Mouse (Mus musculus) kidney, embryonic 15.5 days (tissue): Measurements from ENCODE around the gene Ccdc194. TPM values are rescaled to one million over a fixed set of nuclear protein-coding genes. Genes with fewer than 3 reads are reported as not detected.

Experiments used
- ATAC-seq: fragments of 200-750 bp; cut with Nextera tagmentation; replicated peaks from 2 replicates; pipeline ENCODE4 v1.8.0; 2017; ENCODE audit warnings: moderate TSS enrichment; ENCODE audit not compliant: low FRiP score
- H3K27ac ChIP-seq: fragments of 300-500 bp; sonication (generic); 2 replicates; pipeline ENCODE4 v1.5.1; 2015; ENCODE audit warnings: mild to moderate bottlenecking, inconsistent platforms
- H3K27me3 ChIP-seq: fragments of 300-500 bp; sonication (generic); 2 replicates; pipeline ENCODE4 v1.6.1; 2015; ENCODE audit warnings: inconsistent platforms
- H3K36me3 ChIP-seq: fragments of 300-500 bp; sonication (generic); 2 replicates; pipeline ENCODE4 v1.6.1; 2015; ENCODE audit warnings: inconsistent platforms
- H3K4me1 ChIP-seq: fragments of 300-500 bp; sonication (generic); 2 replicates; pipeline ENCODE4 v1.6.1; 2015; ENCODE audit warnings: inconsistent platforms
- H3K4me2 ChIP-seq: fragments of 300-500 bp; sonication (generic); 2 replicates; pipeline ENCODE4 v1.6.1; 2015; ENCODE audit warnings: moderate library complexity, mild to moderate bottlenecking, inconsistent platforms
- H3K4me3 ChIP-seq: fragments of 300-500 bp; sonication (generic); replicated peaks from 2 replicates; pipeline ENCODE4 v1.5.1; 2015; ENCODE audit warnings: mild to moderate bottlenecking, inconsistent platforms
- H3K9ac ChIP-seq: fragments of 300-500 bp; sonication (generic); 2 replicates; pipeline ENCODE4 v1.6.1; 2015; ENCODE audit warnings: mild to moderate bottlenecking, inconsistent platforms
- H3K9me3 ChIP-seq: fragments of 300-500 bp; sonication (generic); replicated peaks from 2 replicates; pipeline ENCODE4 v1.6.1; 2016; ENCODE audit warnings: inconsistent platforms
- WGBS: fragments of 180-500 bp; shearing (Covaris S2); methylation state at CpG from one replicate; pipeline ENCODE4 v1.1.7; 2015; ENCODE audit warnings: mixed read lengths; 5-methylcytosine and 5-hydroxymethylcytosine counted together
- polyA plus RNA-seq: library from polyadenylated mRNA; unstranded; fragments of >200 nt; fragmentation: Nextera tagmentation; extraction: Ambion mirVana; gene quantifications from 2 replicates; pipeline ENCODE4 v1.2.1, GENCODE M21; 2015

Ccdc194 gene
- polyA plus RNA-seq, 1 experiment from 2014 or later: 0.52 TPM

- no peaks in the 10 kb centered on the region for H3K9me3 ChIP-seq
- H3K27ac ChIP-seq: no peak overlapping the region
- H3K9ac ChIP-seq: peak overlapping the region; percentile 82; the same call in 1 of the 2 replicates
- no peak for ATAC-seq
- no peaks in the 10 kb centered on the region for H3K27me3 ChIP-seq
- WGBS: 92% methylated on average over 19 of the region's 19 CpGs
- H3K4me2 ChIP-seq: peak overlapping the region; percentile 93
- H3K4me1 ChIP-seq: peaks cover 63% of the 10 kb centered on the region
- peaks cover 27% of the 10 kb centered on the region for H3K36me3 ChIP-seq
- peak overlapping the region; percentile 85 for H3K4me3 ChIP-seq
These were observed 40.8 kb downstream of the Ccdc194 start for GRCm38 (mm10) chr8:71484736-71485135.

- peak overlapping the region; percentile 85; the same call in 1 of the 2 replicates for H3K4me3 ChIP-seq
- H3K4me2 ChIP-seq: no peak overlapping the region
- peaks cover 32% of the 10 kb centered on the region for H3K36me3 ChIP-seq
- 54% methylated on average over 8 of the region's 8 CpGs for WGBS
- H3K9me3 ChIP-seq: no peaks in the 10 kb centered on the region
- no peak for ATAC-seq
- H3K27me3 ChIP-seq: no peaks in the 10 kb centered on the region
- no peak overlapping the region for H3K27ac ChIP-seq
- H3K4me1 ChIP-seq: peaks cover 55% of the 10 kb centered on the region
- H3K9ac ChIP-seq: no peak overlapping the region
These were observed 41.6 kb downstream of the Ccdc194 start for GRCm38 (mm10) chr8:71483932-71484331.

GRCm38 (mm10) chr8:71478943-71479342, 46.6 kb downstream of the Ccdc194 start:
- H3K9me3 ChIP-seq: no peaks in the 10 kb centered on the region
- peaks cover 54% of the 10 kb centered on the region for H3K36me3 ChIP-seq
- H3K27ac ChIP-seq: no peak overlapping the region
- no peak overlapping the region for H3K4me2 ChIP-seq
- 93% methylated on average over 11 of the region's 11 CpGs for WGBS
- H3K27me3 ChIP-seq: no peaks in the 10 kb centered on the region
- no peak for ATAC-seq
- no peak overlapping the region for H3K4me3 ChIP-seq
- H3K9ac ChIP-seq: no peak overlapping the region
- peaks cover 41% of the 10 kb centered on the region for H3K4me1 ChIP-seq

- H3K9ac ChIP-seq: peak overlapping the region; percentile 64
- H3K36me3 ChIP-seq: peaks cover 62% of the 10 kb centered on the region
- peak overlapping the region; percentile 58 for H3K4me3 ChIP-seq
- no peaks in the 10 kb centered on the region for H3K9me3 ChIP-seq
- H3K27me3 ChIP-seq: no peaks in the 10 kb centered on the region
- ATAC-seq: no peak
- 53% methylated on average over 14 of the region's 14 CpGs for WGBS
- H3K27ac ChIP-seq: peak overlapping the region; percentile 90; the same call in 1 of the 2 replicates
- H3K4me2 ChIP-seq: peak overlapping the region; percentile 92
- peaks cover 40% of the 10 kb centered on the region for H3K4me1 ChIP-seq
These were observed 48.2 kb downstream of the Ccdc194 start for GRCm38 (mm10) chr8:71477196-71477845.

GRCm38 (mm10) chr8:71476099-71476940, 49.2 kb downstream of the Ccdc194 start:
- no peaks in the 10 kb centered on the region for H3K27me3 ChIP-seq
- H3K4me3 ChIP-seq: peak overlapping the region; percentile 58
- H3K27ac ChIP-seq: peak overlapping the region; percentile 90
- H3K9ac ChIP-seq: peak overlapping the region; percentile 64
- WGBS: under 1% methylated on average over 107 of the region's 121 CpGs
- H3K36me3 ChIP-seq: peaks cover 65% of the 10 kb centered on the region
- peak overlapping the region; percentile 92 for H3K4me2 ChIP-seq
- peak; percentile 80 for ATAC-seq
- H3K9me3 ChIP-seq: no peaks in the 10 kb centered on the region
- H3K4me1 ChIP-seq: peaks cover 37% of the 10 kb centered on the region

- 0 out of 2 replicates have a peak, but pooled peaks have one; percentile 13 for ATAC-seq
These were observed 49.8 kb downstream of the Ccdc194 start for GRCm38 (mm10) chr8:71475702-71476075.

GRCm38 (mm10) chr8:71474785-71475701, 50.5 kb downstream of the Ccdc194 start:
- ATAC-seq: no peak

More at GRCm38 (mm10) chr8:71475702-71476075, 49.8 kb downstream of the Ccdc194 start:
- Histone ChIP-seq H3K9ac (peak overlapping the region; percentile 64), H3K4me1 (peaks cover 37% of the 10 kb centered on the region), H3K36me3 (peaks cover 64% of the 10 kb centered on the region), H3K4me3 (peak overlapping the region; percentile 58), H3K27me3 (no peaks in the 10 kb centered on the region), H3K27ac (peak overlapping the region; percentile 90), H3K4me2 (peak overlapping the region; percentile 92), H3K9me3 (no peaks in the 10 kb centered on the region)
- 19% methylated on average over 4 of the region's 4 CpGs for WGBS

GRCm38 (mm10) chr8:71474344-71474743, 51.2 kb downstream of the Ccdc194 start:
- Histone ChIP-seq H3K27me3 (no peaks in the 10 kb centered on the region), H3K4me3 (no peak overlapping the region), H3K4me2 (no peak overlapping the region), H3K9me3 (no peaks in the 10 kb centered on the region), H3K9ac (no peak overlapping the region), H3K4me1 (peaks cover 40% of the 10 kb centered on the region), H3K36me3 (peaks cover 54% of the 10 kb centered on the region), H3K27ac (no peak overlapping the region)
- no peak for ATAC-seq
- 89% methylated on average over 18 of the region's 18 CpGs for WGBS

More at GRCm38 (mm10) chr8:71474785-71475701, 50.5 kb downstream of the Ccdc194 start:
- H3K4me1 ChIP-seq: peaks cover 37% of the 10 kb centered on the region
- 86% methylated on average over 25 of the region's 25 CpGs for WGBS
- no peaks in the 10 kb centered on the region for H3K27me3 ChIP-seq
- peak overlapping the region; percentile 90; the same call in 1 of the 2 replicates for H3K27ac ChIP-seq
- H3K4me2 ChIP-seq: peak overlapping the region; percentile 92; the same call in 1 of the 2 replicates
- H3K4me3 ChIP-seq: peak overlapping the region; percentile 58; the same call in 1 of the 2 replicates
- H3K36me3 ChIP-seq: peaks cover 59% of the 10 kb centered on the region
- no peaks in the 10 kb centered on the region for H3K9me3 ChIP-seq
- peak overlapping the region; percentile 64; the same call in 1 of the 2 replicates for H3K9ac ChIP-seq

- H3K4me1 ChIP-seq: peaks cover 40% of the 10 kb centered on the region
- WGBS: 93% methylated on average over 8 of the region's 8 CpGs
These were observed 52.7 kb downstream of the Ccdc194 start for GRCm38 (mm10) chr8:71472601-71473386.

GRCm38 (mm10) chr8:71471861-71472260, 53.6 kb downstream of the Ccdc194 start:
- no peaks in the 10 kb centered on the region for H3K27me3 ChIP-seq
- H3K27ac ChIP-seq: no peak overlapping the region
- no peaks in the 10 kb centered on the region for H3K9me3 ChIP-seq
- peaks cover 51% of the 10 kb centered on the region for H3K36me3 ChIP-seq
- H3K4me3 ChIP-seq: no peak overlapping the region
- no peak overlapping the region for H3K9ac ChIP-seq
- H3K4me1 ChIP-seq: peaks cover 31% of the 10 kb centered on the region
- H3K4me2 ChIP-seq: no peak overlapping the region
- ATAC-seq: no peak
- 96% methylated on average over 17 of the region's 17 CpGs for WGBS

More at GRCm38 (mm10) chr8:71472601-71473386, 52.7 kb downstream of the Ccdc194 start:
- Histone ChIP-seq H3K27ac (no peak overlapping the region), H3K9ac (no peak overlapping the region), H3K4me3 (no peak overlapping the region), H3K4me2 (no peak overlapping the region), H3K9me3 (no peaks in the 10 kb centered on the region), H3K36me3 (peaks cover 44% of the 10 kb centered on the region), H3K27me3 (no peaks in the 10 kb centered on the region)
- ATAC-seq: no peak

- Histone ChIP-seq H3K9me3 (no peaks in the 10 kb centered on the region), H3K4me3 (peak overlapping the region; percentile 70; the same call in 1 of the 2 replicates), H3K4me2 (no peak overlapping the region), H3K9ac (0 out of 2 replicates have a peak overlapping the region, but pooled peaks have one; percentile 3), H3K4me1 (peaks cover 29% of the 10 kb centered on the region), H3K36me3 (peaks cover 60% of the 10 kb centered on the region), H3K27ac (no peak overlapping the region), H3K27me3 (no peaks in the 10 kb centered on the region)
- ATAC-seq: no peak
- WGBS: 84% methylated on average over 5 of the region's 5 CpGs
These were observed 54.6 kb downstream of the Ccdc194 start for GRCm38 (mm10) chr8:71470913-71471255.
